Mouse (Mus musculus): ENCODE measurements around the gene Nop14. TPM values are rescaled to one million over a fixed set of nuclear protein-coding genes. Genes with fewer than 3 reads are reported as not detected.
"Not testable (repeated sequence)": the region's sequence is repeated elsewhere in the genome, so short reads cannot be mapped to it uniquely, and the experiment has no call there.

Nop14 gene
- polyA plus RNA-seq, 1 experiment from 2014 or later: 30.4 TPM

- Histone ChIP-seq H3K4me2 (replicated peaks; ENCODE audit: low read depth, low read length) (no peak overlapping the region), H3K9ac (ENCODE audit: low read depth, low read length) (no peak overlapping the region), H3K4me1 (ENCODE audit: control insufficient read depth, insufficient read depth, low read length) (no peaks in the 10 kb centered on the region), H3K27me3 (ENCODE audit: control insufficient read depth, insufficient read depth, low read length) (no peaks in the 10 kb centered on the region), H3K36me3 (ENCODE audit: control insufficient read depth, insufficient read depth, low read length) (peaks cover 5% of the 10 kb centered on the region), H3K9me3 (ENCODE audit: control insufficient read depth, low read length) (no peaks in the 10 kb centered on the region), H3K27ac (ENCODE audit: low read depth, low read length) (no peak overlapping the region), H3K4me3 (ENCODE audit: low read length) (no peak overlapping the region)
- no peak for ATAC-seq (ENCODE audit: low FRiP score, low TSS enrichment)
- 94% methylated on average over 6 of the region's 6 CpGs for WGBS
These were observed 67.3 kb downstream of the Nop14 start for GRCm38 (mm10) chr5:34592666-34593065.

GRCm38 (mm10) chr5:34592224-34592623 lies 67.7 kb downstream of the Nop14 start:
- not testable (repeated sequence) for H3K4me2 ChIP-seq (replicated peaks; ENCODE audit: low read depth, low read length); H3K27ac ChIP-seq (ENCODE audit: low read depth, low read length); H3K4me1 ChIP-seq (ENCODE audit: control insufficient read depth, insufficient read depth, low read length); H3K9me3 ChIP-seq (ENCODE audit: control insufficient read depth, low read length); H3K9ac ChIP-seq (ENCODE audit: low read depth, low read length); H3K4me3 ChIP-seq (ENCODE audit: low read length); ATAC-seq (ENCODE audit: low FRiP score, low TSS enrichment); H3K36me3 ChIP-seq (ENCODE audit: control insufficient read depth, insufficient read depth, low read length); H3K27me3 ChIP-seq (ENCODE audit: control insufficient read depth, insufficient read depth, low read length)
- WGBS: 94% methylated on average over 5 of the region's 5 CpGs

DNA sequence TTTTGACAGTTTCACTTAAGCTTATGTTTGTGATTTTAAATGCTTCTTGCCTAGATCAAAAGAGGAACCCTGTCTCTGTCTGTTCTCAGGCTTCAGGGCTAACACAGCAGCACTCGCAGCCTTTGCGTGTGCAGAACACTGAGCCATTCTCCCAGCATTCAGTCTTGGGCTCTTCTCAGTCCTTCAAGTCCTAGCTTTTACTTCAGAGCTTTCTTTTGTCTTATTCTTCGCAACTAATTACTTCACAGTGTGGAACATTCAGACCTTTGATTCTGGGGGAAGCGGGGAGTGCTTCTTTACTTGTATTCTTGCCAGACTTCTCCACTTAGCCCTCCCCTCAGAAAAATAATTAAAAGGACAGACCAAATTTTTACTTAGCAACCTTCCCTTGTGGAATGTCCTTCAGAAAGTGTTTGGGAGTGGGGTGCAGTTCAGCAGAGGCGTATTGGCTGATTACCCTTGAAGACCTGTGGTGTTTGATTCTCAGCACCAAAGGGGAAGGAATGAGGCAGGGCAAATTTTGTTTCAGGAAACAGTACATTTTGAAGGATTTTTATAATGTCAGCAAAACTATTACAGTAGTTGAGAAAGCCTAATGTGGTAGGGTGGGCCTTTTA lies 68.5 kb downstream of the Nop14 start:
- ATAC-seq (ENCODE audit: low FRiP score, low TSS enrichment): no peak
- 84% methylated on average over 5 of the region's 5 CpGs for WGBS
- no peak overlapping the region for H3K9ac ChIP-seq (ENCODE audit: low read depth, low read length)
- no peaks in the 10 kb centered on the region for H3K9me3 ChIP-seq (ENCODE audit: control insufficient read depth, low read length)
- no peak overlapping the region for H3K4me3 ChIP-seq (ENCODE audit: low read length)
- no peaks in the 10 kb centered on the region for H3K4me1 ChIP-seq (ENCODE audit: control insufficient read depth, insufficient read depth, low read length)
- H3K27me3 ChIP-seq (ENCODE audit: control insufficient read depth, insufficient read depth, low read length): no peaks in the 10 kb centered on the region
- H3K4me2 ChIP-seq (replicated peaks; ENCODE audit: low read depth, low read length): no peak overlapping the region
- H3K27ac ChIP-seq (ENCODE audit: low read depth, low read length): no peak overlapping the region
- H3K36me3 ChIP-seq (ENCODE audit: control insufficient read depth, insufficient read depth, low read length): peaks cover 3% of the 10 kb centered on the region

GRCm38 (mm10) chr5:34590702-34591101 lies 69.2 kb downstream of the Nop14 start:
- H3K9ac ChIP-seq (ENCODE audit: low read depth, low read length): no peak overlapping the region
- 78% methylated on average over 4 of the region's 4 CpGs for WGBS
- H3K4me3 ChIP-seq (ENCODE audit: low read length): no peak overlapping the region
- ATAC-seq (ENCODE audit: low FRiP score, low TSS enrichment): no peak
- H3K4me1 ChIP-seq (ENCODE audit: control insufficient read depth, insufficient read depth, low read length): no peaks in the 10 kb centered on the region
- H3K27me3 ChIP-seq (ENCODE audit: control insufficient read depth, insufficient read depth, low read length): no peaks in the 10 kb centered on the region
- no peaks in the 10 kb centered on the region for H3K9me3 ChIP-seq (ENCODE audit: control insufficient read depth, low read length)
- H3K4me2 ChIP-seq (replicated peaks; ENCODE audit: low read depth, low read length): no peak overlapping the region
- peaks cover 3% of the 10 kb centered on the region for H3K36me3 ChIP-seq (ENCODE audit: control insufficient read depth, insufficient read depth, low read length)
- H3K27ac ChIP-seq (ENCODE audit: low read depth, low read length): no peak overlapping the region

DNA sequence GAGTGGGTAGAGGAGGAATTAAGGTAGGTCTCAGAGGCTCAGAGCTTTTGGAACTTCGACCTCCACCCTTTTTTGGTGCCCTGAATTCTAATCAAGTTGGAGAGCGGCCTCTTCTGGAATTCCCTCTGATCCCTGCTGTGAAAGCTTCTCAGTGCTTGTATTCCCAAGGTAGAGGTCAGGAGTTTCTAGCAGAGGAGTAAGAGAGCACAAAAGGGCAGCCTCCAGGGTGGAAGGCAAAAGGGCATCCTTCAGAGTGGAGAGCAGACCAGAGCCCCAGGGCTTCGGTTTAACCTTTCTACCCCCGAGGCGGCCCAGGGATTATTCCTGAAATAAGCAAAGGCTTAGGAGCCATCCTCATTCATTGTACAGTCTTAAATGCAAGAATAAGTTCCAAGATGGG lies 69.9 kb downstream of the Nop14 start:
- Histone ChIP-seq H3K9me3 (ENCODE audit: control insufficient read depth, low read length) (no peaks in the 10 kb centered on the region), H3K4me3 (ENCODE audit: low read length) (no peak overlapping the region), H3K9ac (ENCODE audit: low read depth, low read length) (no peak overlapping the region), H3K4me1 (ENCODE audit: control insufficient read depth, insufficient read depth, low read length) (no peaks in the 10 kb centered on the region), H3K4me2 (replicated peaks; ENCODE audit: low read depth, low read length) (no peak overlapping the region), H3K27ac (ENCODE audit: low read depth, low read length) (no peak overlapping the region), H3K36me3 (ENCODE audit: control insufficient read depth, insufficient read depth, low read length) (peaks cover 3% of the 10 kb centered on the region), H3K27me3 (ENCODE audit: control insufficient read depth, insufficient read depth, low read length) (no peaks in the 10 kb centered on the region)
- 41% methylated on average over 5 of the region's 5 CpGs for WGBS
- ATAC-seq (ENCODE audit: low FRiP score, low TSS enrichment): no peak

Other genes with a start within 250 kb of the Nop14 start
- gene Tnip2, start 146.2 kb downstream of the Nop14 start, polyA plus RNA-seq (2014; fragmentation: Nextera tagmentation; extraction: Ambion mirVana): 10.8 and 16.1 TPM in 2 replicates
- 9.0 and 11.1 TPM in 2 replicates for gene Sh3bp2, start 134.3 kb downstream of the Nop14 start, polyA plus RNA-seq (2014; fragmentation: Nextera tagmentation; extraction: Ambion mirVana)
- 124 and 183 TPM in 2 replicates for gene Add1, start 86.5 kb downstream of the Nop14 start, polyA plus RNA-seq (2014; fragmentation: Nextera tagmentation; extraction: Ambion mirVana)
- gene Mfsd10, start 22.9 kb downstream of the Nop14 start, polyA plus RNA-seq (2014; fragmentation: Nextera tagmentation; extraction: Ambion mirVana): 111 and 125 TPM in 2 replicates
- gene Grk4, start 231 bp upstream of the Nop14 start, polyA plus RNA-seq (2014; fragmentation: Nextera tagmentation; extraction: Ambion mirVana): 2.5 TPM in 2 replicates
- 15.9 and 21.4 TPM in 2 replicates for gene Htt, start 101.6 kb upstream of the Nop14 start, polyA plus RNA-seq (2014; fragmentation: Nextera tagmentation; extraction: Ambion mirVana)
- 0.84 and 1.0 TPM in 2 replicates for gene Msantd1, start 247.9 kb upstream of the Nop14 start, polyA plus RNA-seq (2014; fragmentation: Nextera tagmentation; extraction: Ambion mirVana)

All from kidney, embryonic 14.5 days (tissue).